Mouse (Mus musculus): ENCODE results near the gene Tor1aip2. TPM values are rescaled to one million over a fixed set of nuclear protein-coding genes. Genes with fewer than 3 reads are reported as not detected.
A peak's percentile ranks its signal among the peaks of the same experiment; 100 is the strongest.

Tor1aip2 gene
- polyA plus RNA-seq, 1 experiment from 2014 or later: 53.9 TPM

- H3K9me3 ChIP-seq (replicated peaks; ENCODE audit: control insufficient read depth, low read length): no peaks in the 10 kb centered on the region
- H3K27ac ChIP-seq (ENCODE audit: low read length): no peak overlapping the region
- WGBS (ENCODE audit: insufficient replicate concordance): 84% methylated on average over 3 of the region's 3 CpGs
- H3K27me3 ChIP-seq (ENCODE audit: control insufficient read depth, insufficient read depth, low read depth, low read length): no peaks in the 10 kb centered on the region
- ATAC-seq (ENCODE audit: low read depth): no peak
- no peak overlapping the region for H3K9ac ChIP-seq (ENCODE audit: low read depth, low read length)
- peaks cover 38% of the 10 kb centered on the region for H3K36me3 ChIP-seq (ENCODE audit: control insufficient read depth, insufficient read depth)
- H3K4me2 ChIP-seq (ENCODE audit: low read depth, low read length): no peak overlapping the region
- H3K4me3 ChIP-seq (ENCODE audit: low read depth, low read length): no peak overlapping the region
- peaks cover 16% of the 10 kb centered on the region for H3K4me1 ChIP-seq (ENCODE audit: control insufficient read depth, low read depth, low read length)
These were observed 11.5 kb downstream of the Tor1aip2 start for GRCm38 (mm10) chr1:156046688-156047087.

- Histone ChIP-seq H3K4me3 (ENCODE audit: low read depth, low read length) (no peak overlapping the region), H3K4me2 (ENCODE audit: low read depth, low read length) (no peak overlapping the region), H3K9me3 (replicated peaks; ENCODE audit: control insufficient read depth, low read length) (no peaks in the 10 kb centered on the region), H3K36me3 (ENCODE audit: control insufficient read depth, insufficient read depth) (peaks cover 49% of the 10 kb centered on the region), H3K27me3 (ENCODE audit: control insufficient read depth, insufficient read depth, low read depth, low read length) (no peaks in the 10 kb centered on the region), H3K4me1 (ENCODE audit: control insufficient read depth, low read depth, low read length) (peaks cover 2% of the 10 kb centered on the region; the same call in 1 of the 2 replicates), H3K9ac (ENCODE audit: low read depth, low read length) (no peak overlapping the region), H3K27ac (ENCODE audit: low read length) (no peak overlapping the region)
- ATAC-seq (ENCODE audit: low read depth): no peak
- WGBS (ENCODE audit: insufficient replicate concordance): 57% methylated on average over 2 of the region's 2 CpGs
These were observed 23.0 kb downstream of the Tor1aip2 start for GRCm38 (mm10) chr1:156058207-156058606.

- peaks cover 54% of the 10 kb centered on the region for H3K36me3 ChIP-seq (ENCODE audit: control insufficient read depth, insufficient read depth)
- ATAC-seq (ENCODE audit: low read depth): peak; percentile 35; the same call in 1 of the 2 replicates
- WGBS (ENCODE audit: insufficient replicate concordance): 87% methylated on average over 4 of the region's 4 CpGs
These were observed 27.0 kb downstream of the Tor1aip2 start for GRCm38 (mm10) chr1:156062193-156062592.

GRCm38 (mm10) chr1:156066133-156066532, 30.9 kb downstream of the Tor1aip2 start:
- H3K4me2 ChIP-seq (ENCODE audit: low read depth, low read length): no peak overlapping the region
- no peaks in the 10 kb centered on the region for H3K4me1 ChIP-seq (ENCODE audit: control insufficient read depth, low read depth, low read length)
- no peak overlapping the region for H3K4me3 ChIP-seq (ENCODE audit: low read depth, low read length)
- no peak overlapping the region for H3K27ac ChIP-seq (ENCODE audit: low read length)
- H3K9ac ChIP-seq (ENCODE audit: low read depth, low read length): no peak overlapping the region
- WGBS (ENCODE audit: insufficient replicate concordance): 51% methylated on average over 3 of the region's 3 CpGs
- H3K27me3 ChIP-seq (ENCODE audit: control insufficient read depth, insufficient read depth, low read depth, low read length): no peaks in the 10 kb centered on the region
- no peak for ATAC-seq (ENCODE audit: low read depth)
- no peaks in the 10 kb centered on the region for H3K9me3 ChIP-seq (replicated peaks; ENCODE audit: control insufficient read depth, low read length)
- H3K36me3 ChIP-seq (ENCODE audit: control insufficient read depth, insufficient read depth): peaks cover 42% of the 10 kb centered on the region

More at GRCm38 (mm10) chr1:156062193-156062592, 27.0 kb downstream of the Tor1aip2 start:
- no peak overlapping the region for H3K9ac ChIP-seq (ENCODE audit: low read depth, low read length)
- H3K27me3 ChIP-seq (ENCODE audit: control insufficient read depth, insufficient read depth, low read depth, low read length): no peaks in the 10 kb centered on the region
- H3K4me3 ChIP-seq (ENCODE audit: low read depth, low read length): no peak overlapping the region
- H3K27ac ChIP-seq (ENCODE audit: low read length): no peak overlapping the region
- no peak overlapping the region for H3K4me2 ChIP-seq (ENCODE audit: low read depth, low read length)
- H3K9me3 ChIP-seq (replicated peaks; ENCODE audit: control insufficient read depth, low read length): no peaks in the 10 kb centered on the region
- no peaks in the 10 kb centered on the region for H3K4me1 ChIP-seq (ENCODE audit: control insufficient read depth, low read depth, low read length)

- Histone ChIP-seq H3K4me1 (ENCODE audit: control insufficient read depth, low read depth, low read length) (peaks cover 2% of the 10 kb centered on the region; the same call in 1 of the 2 replicates), H3K9ac (ENCODE audit: low read depth, low read length) (no peak overlapping the region), H3K4me3 (ENCODE audit: low read depth, low read length) (no peak overlapping the region), H3K4me2 (ENCODE audit: low read depth, low read length) (no peak overlapping the region), H3K9me3 (replicated peaks; ENCODE audit: control insufficient read depth, low read length) (no peaks in the 10 kb centered on the region), H3K36me3 (ENCODE audit: control insufficient read depth, insufficient read depth) (peaks cover 10% of the 10 kb centered on the region), H3K27me3 (ENCODE audit: control insufficient read depth, insufficient read depth, low read depth, low read length) (no peaks in the 10 kb centered on the region), H3K27ac (ENCODE audit: low read length) (no peak overlapping the region)
- 71% methylated on average over 14 of the region's 14 CpGs for WGBS (ENCODE audit: insufficient replicate concordance)
- no peak for ATAC-seq (ENCODE audit: low read depth)
These were observed 34.9 kb downstream of the Tor1aip2 start for GRCm38 (mm10) chr1:156070106-156070505.

- peak overlapping the region; percentile 64 for H3K27ac ChIP-seq (ENCODE audit: low read length)
- H3K9ac ChIP-seq (ENCODE audit: low read depth, low read length): no peak overlapping the region
- no peaks in the 10 kb centered on the region for H3K9me3 ChIP-seq (replicated peaks; ENCODE audit: control insufficient read depth, low read length)
- peak; percentile 82 for ATAC-seq (ENCODE audit: low read depth)
- peaks cover 2% of the 10 kb centered on the region; the same call in 1 of the 2 replicates for H3K4me1 ChIP-seq (ENCODE audit: control insufficient read depth, low read depth, low read length)
- H3K36me3 ChIP-seq (ENCODE audit: control insufficient read depth, insufficient read depth): no peaks in the 10 kb centered on the region
- H3K4me2 ChIP-seq (ENCODE audit: low read depth, low read length): no peak overlapping the region
- 57% methylated on average over 15 of the region's 15 CpGs for WGBS (ENCODE audit: insufficient replicate concordance)
- no peak overlapping the region for H3K4me3 ChIP-seq (ENCODE audit: low read depth, low read length)
- H3K27me3 ChIP-seq (ENCODE audit: control insufficient read depth, insufficient read depth, low read depth, low read length): no peaks in the 10 kb centered on the region
These were observed 38.1 kb downstream of the Tor1aip2 start for GRCm38 (mm10) chr1:156073169-156073821.

- WGBS (ENCODE audit: insufficient replicate concordance): 58% methylated on average over 8 of the region's 8 CpGs
- peaks cover 2% of the 10 kb centered on the region; the same call in 1 of the 2 replicates for H3K4me1 ChIP-seq (ENCODE audit: control insufficient read depth, low read depth, low read length)
- no peaks in the 10 kb centered on the region for H3K36me3 ChIP-seq (ENCODE audit: control insufficient read depth, insufficient read depth)
- no peak overlapping the region for H3K9ac ChIP-seq (ENCODE audit: low read depth, low read length)
- H3K4me2 ChIP-seq (ENCODE audit: low read depth, low read length): no peak overlapping the region
- H3K27ac ChIP-seq (ENCODE audit: low read length): peak overlapping the region; percentile 5; the same call in 1 of the 2 replicates
- ATAC-seq (ENCODE audit: low read depth): no peak; the same call in 1 of the 2 replicates
- H3K4me3 ChIP-seq (ENCODE audit: low read depth, low read length): no peak overlapping the region
- H3K27me3 ChIP-seq (ENCODE audit: control insufficient read depth, insufficient read depth, low read depth, low read length): no peaks in the 10 kb centered on the region
- H3K9me3 ChIP-seq (replicated peaks; ENCODE audit: control insufficient read depth, low read length): no peaks in the 10 kb centered on the region
These were observed 39.4 kb downstream of the Tor1aip2 start for GRCm38 (mm10) chr1:156074575-156074974.

GRCm38 (mm10) chr1:156076474-156076873, 41.3 kb downstream of the Tor1aip2 start:
- 29% methylated on average over 4 of the region's 4 CpGs for WGBS (ENCODE audit: insufficient replicate concordance)
- Histone ChIP-seq H3K9ac (ENCODE audit: low read depth, low read length) (no peak overlapping the region), H3K9me3 (replicated peaks; ENCODE audit: control insufficient read depth, low read length) (no peaks in the 10 kb centered on the region), H3K4me1 (ENCODE audit: control insufficient read depth, low read depth, low read length) (peaks cover 2% of the 10 kb centered on the region; the same call in 1 of the 2 replicates), H3K27me3 (ENCODE audit: control insufficient read depth, insufficient read depth, low read depth, low read length) (no peaks in the 10 kb centered on the region), H3K36me3 (ENCODE audit: control insufficient read depth, insufficient read depth) (no peaks in the 10 kb centered on the region), H3K27ac (ENCODE audit: low read length) (no peak overlapping the region), H3K4me3 (ENCODE audit: low read depth, low read length) (no peak overlapping the region), H3K4me2 (ENCODE audit: low read depth, low read length) (no peak overlapping the region)
- ATAC-seq (ENCODE audit: low read depth): no peak

GRCm38 (mm10) chr1:156077655-156078054, 42.5 kb downstream of the Tor1aip2 start:
- Histone ChIP-seq H3K36me3 (ENCODE audit: control insufficient read depth, insufficient read depth) (no peaks in the 10 kb centered on the region), H3K9me3 (replicated peaks; ENCODE audit: control insufficient read depth, low read length) (no peaks in the 10 kb centered on the region), H3K9ac (ENCODE audit: low read depth, low read length) (no peak overlapping the region), H3K27me3 (ENCODE audit: control insufficient read depth, insufficient read depth, low read depth, low read length) (no peaks in the 10 kb centered on the region), H3K4me2 (ENCODE audit: low read depth, low read length) (no peak overlapping the region), H3K27ac (ENCODE audit: low read length) (no peak overlapping the region), H3K4me3 (ENCODE audit: low read depth, low read length) (no peak overlapping the region), H3K4me1 (ENCODE audit: control insufficient read depth, low read depth, low read length) (0 out of 2 replicates have a peak, but pooled peaks cover 2% of the 10 kb centered on the region)
- no peak for ATAC-seq (ENCODE audit: low read depth)
- WGBS (ENCODE audit: insufficient replicate concordance): 42% methylated on average over 3 of the region's 3 CpGs
